Mouse (Mus musculus): ENCODE results near the gene Adamtsl2. TPM values are rescaled to one million over a fixed set of nuclear protein-coding genes. Genes with fewer than 3 reads are reported as not detected.

The Adamtsl2 gene
- polyA plus RNA-seq, 1 experiment from 2014 or later: 10.1 TPM

DNA sequence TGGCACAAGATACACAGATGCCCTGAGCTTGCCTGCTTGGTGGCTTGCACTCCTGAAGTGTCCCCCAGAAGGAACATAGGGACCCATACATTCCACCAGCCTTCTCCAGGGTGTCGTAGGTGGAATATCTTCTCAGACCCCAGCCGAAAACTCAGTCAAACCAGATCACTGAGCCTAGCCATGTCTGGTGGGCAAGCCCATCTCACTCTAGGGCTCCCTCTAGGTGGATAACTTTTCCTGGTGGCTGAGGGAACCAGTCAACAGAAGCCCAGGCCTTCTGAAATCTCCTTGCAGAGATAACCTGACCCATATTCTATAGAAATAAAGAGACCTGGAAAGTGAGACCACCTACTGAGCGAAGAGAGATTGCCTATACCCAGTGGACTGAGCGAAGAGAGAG, 43.9 kb downstream of the Adamtsl2 start:
- Histone ChIP-seq H3K4me3 (no peak overlapping the region), H3K9me3 (no peaks in the 10 kb centered on the region), H3K9ac (no peak overlapping the region), H3K36me3 (replicated peaks) (no peaks in the 10 kb centered on the region), H3K27me3 (replicated peaks) (no peaks in the 10 kb centered on the region), H3K4me1 (peaks cover 15% of the 10 kb centered on the region), H3K27ac (no peak overlapping the region), H3K4me2 (no peak overlapping the region)
- ATAC-seq (replicated peaks): no peak
- WGBS: 91% methylated on average over 4 of the region's 4 CpGs

DNA sequence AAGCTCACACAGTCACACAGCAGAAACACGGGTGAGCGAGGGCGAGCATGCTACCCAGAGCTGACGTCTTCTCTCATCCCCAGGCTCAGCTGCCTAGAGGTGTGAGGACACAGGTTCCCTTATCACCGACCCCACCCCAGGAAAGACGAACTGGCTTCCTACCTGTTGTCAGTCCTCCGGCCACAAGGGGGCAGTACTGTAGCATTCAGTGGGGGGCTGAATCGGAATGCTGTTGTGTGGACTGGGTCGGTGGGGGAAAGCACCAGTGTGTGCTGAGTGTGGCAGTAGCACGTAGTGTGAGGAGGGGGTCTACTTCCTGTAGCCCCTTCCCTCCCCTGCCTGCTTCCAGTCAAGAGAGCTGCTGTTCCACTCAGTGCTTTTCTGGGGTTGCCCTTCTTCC, 46.8 kb downstream of the Adamtsl2 start:
- Histone ChIP-seq H3K27me3 (replicated peaks) (no peaks in the 10 kb centered on the region), H3K4me2 (no peak overlapping the region), H3K4me1 (peaks cover 15% of the 10 kb centered on the region), H3K27ac (no peak overlapping the region), H3K9ac (no peak overlapping the region), H3K4me3 (no peak overlapping the region), H3K36me3 (replicated peaks) (no peaks in the 10 kb centered on the region), H3K9me3 (no peaks in the 10 kb centered on the region)
- WGBS: 42% methylated on average over 10 of the region's 10 CpGs
- no peak for ATAC-seq (replicated peaks)

DNA sequence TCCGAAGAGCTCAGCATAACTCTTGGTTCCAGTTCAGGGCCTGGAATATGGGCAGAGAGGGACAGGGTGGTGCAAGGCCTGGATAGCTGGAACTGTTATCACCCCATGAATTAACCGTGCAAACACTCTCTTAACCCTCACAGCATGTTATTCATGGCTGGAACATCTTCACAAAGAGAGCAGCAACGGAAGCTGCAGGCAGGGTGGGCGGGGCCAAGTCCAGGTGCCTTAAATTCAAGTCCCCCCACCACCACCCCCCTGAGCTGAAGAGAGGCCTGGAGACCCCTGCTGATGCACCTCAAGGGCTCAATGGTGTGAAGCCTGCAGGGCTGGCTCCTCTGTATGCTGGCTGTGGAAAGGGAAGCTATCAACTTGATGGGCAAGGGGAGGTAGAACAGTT, 47.3 kb downstream of the Adamtsl2 start:
- no peak overlapping the region for H3K4me2 ChIP-seq
- H3K27ac ChIP-seq: no peak overlapping the region
- H3K27me3 ChIP-seq (replicated peaks): no peaks in the 10 kb centered on the region

DNA sequence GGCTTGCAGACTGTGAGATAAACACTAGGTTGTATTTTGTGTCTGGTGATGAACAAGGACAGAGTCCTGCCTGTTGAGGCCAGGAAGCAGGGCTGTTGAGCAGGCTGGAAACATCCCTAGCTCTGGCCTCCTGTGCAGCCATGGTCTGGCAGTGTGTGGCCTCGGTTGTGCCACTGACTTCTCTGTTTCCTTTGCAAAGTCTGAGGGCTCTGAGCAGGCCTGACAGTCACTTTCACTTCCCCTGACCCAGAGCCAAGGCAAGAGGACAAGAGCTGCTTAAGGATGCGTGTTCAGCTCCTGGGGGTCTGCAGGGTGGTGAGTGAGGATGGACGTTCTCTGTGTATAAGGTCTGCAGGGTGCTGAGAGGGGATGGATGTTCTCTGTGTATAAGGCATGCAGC, 49.8 kb downstream of the Adamtsl2 start:
- Histone ChIP-seq H3K9me3 (no peaks in the 10 kb centered on the region), H3K4me3 (no peak overlapping the region), H3K27me3 (replicated peaks) (no peaks in the 10 kb centered on the region), H3K36me3 (replicated peaks) (no peaks in the 10 kb centered on the region), H3K4me1 (no peaks in the 10 kb centered on the region), H3K9ac (no peak overlapping the region), H3K4me2 (no peak overlapping the region), H3K27ac (no peak overlapping the region)
- 63% methylated on average over 3 of the region's 3 CpGs for WGBS
- ATAC-seq (replicated peaks): no peak

More for the DNA sequence above, 47.3 kb downstream of the Adamtsl2 start:
- peaks cover 14% of the 10 kb centered on the region for H3K4me1 ChIP-seq
- H3K36me3 ChIP-seq (replicated peaks): no peaks in the 10 kb centered on the region
- 51% methylated on average over 4 of the region's 4 CpGs for WGBS
- no peak overlapping the region for H3K4me3 ChIP-seq
- no peak overlapping the region for H3K9ac ChIP-seq
- H3K9me3 ChIP-seq: no peaks in the 10 kb centered on the region
- no peak for ATAC-seq (replicated peaks)

DNA sequence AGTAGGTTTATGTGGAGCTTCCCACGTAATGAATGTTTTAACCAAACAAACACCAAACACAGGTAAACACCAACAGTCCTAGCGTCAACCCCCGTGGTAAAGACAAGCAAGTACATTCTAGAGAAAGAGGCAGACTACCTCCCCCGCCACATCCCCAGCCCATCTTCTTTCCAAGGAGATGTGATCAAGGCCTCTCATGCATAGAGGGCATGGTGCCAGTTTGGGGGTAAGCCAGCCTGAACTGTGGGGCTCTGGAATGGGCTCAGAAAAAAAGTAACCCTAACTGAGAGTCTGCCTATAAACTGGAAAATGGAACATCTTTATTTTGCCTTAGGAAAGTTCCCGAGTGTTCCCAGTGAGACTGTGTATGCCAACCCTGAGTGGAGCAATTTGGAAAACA, 56.8 kb downstream of the Adamtsl2 start:
- no peak for ATAC-seq (replicated peaks)
- 84% methylated on average over 5 of the region's 5 CpGs for WGBS

DNA sequence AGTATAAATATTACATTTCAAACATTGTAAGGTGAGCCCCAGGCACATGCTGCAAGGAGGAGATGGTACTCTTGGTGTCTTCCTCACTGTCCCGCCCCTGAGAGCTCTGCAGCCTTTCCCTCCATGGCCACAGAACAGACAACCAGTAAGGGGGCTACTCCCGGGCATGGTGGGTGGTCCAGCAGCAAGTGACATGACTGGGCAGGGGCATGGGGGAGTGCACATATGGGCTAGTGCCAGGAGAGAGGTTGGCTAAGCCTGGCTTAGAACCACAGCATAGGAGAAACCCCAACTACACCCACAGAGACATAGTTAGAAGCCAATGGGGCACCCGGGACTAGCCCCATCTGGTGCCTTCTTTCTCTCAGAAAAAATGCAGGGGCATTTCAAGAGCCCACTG, 57.2 kb downstream of the Adamtsl2 start:
- Histone ChIP-seq H3K9ac (no peak overlapping the region), H3K4me1 (no peaks in the 10 kb centered on the region), H3K27ac (no peak overlapping the region), H3K27me3 (replicated peaks) (peaks cover 2% of the 10 kb centered on the region; the same call in 1 of the 2 replicates), H3K9me3 (no peaks in the 10 kb centered on the region), H3K4me3 (no peak overlapping the region), H3K4me2 (no peak overlapping the region), H3K36me3 (replicated peaks) (no peaks in the 10 kb centered on the region)
- 78% methylated on average over 3 of the region's 3 CpGs for WGBS
- ATAC-seq (replicated peaks): no peak

More for the DNA sequence above, 56.8 kb downstream of the Adamtsl2 start:
- H3K4me1 ChIP-seq: no peaks in the 10 kb centered on the region
- no peaks in the 10 kb centered on the region for H3K27me3 ChIP-seq (replicated peaks)
- H3K27ac ChIP-seq: no peak overlapping the region
- H3K9me3 ChIP-seq: no peaks in the 10 kb centered on the region
- no peaks in the 10 kb centered on the region for H3K36me3 ChIP-seq (replicated peaks)
- H3K4me2 ChIP-seq: no peak overlapping the region
- H3K4me3 ChIP-seq: no peak overlapping the region
- H3K9ac ChIP-seq: no peak overlapping the region

DNA sequence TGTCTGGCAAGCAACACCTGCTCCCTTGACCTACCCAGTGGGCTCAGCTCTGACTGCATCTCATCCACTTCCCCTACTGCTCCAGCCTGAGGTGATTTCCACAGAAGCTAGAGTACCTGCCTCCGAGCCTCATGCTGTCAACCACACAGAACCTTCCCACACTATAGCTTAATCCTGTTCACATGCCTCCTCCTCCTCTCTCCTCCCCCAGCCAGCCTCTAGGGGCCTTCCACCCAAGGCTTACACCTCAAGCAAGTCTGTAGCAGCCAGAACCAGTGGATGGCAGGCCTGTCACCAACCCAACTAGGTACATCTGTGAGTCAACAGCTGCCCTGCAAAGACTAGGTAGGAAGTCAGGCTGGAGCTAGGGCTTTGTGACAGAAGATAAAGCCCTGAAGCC, 57.6 kb downstream of the Adamtsl2 start:
- Histone ChIP-seq H3K9ac (no peak overlapping the region), H3K4me2 (no peak overlapping the region), H3K36me3 (replicated peaks) (no peaks in the 10 kb centered on the region), H3K4me3 (no peak overlapping the region), H3K27ac (no peak overlapping the region), H3K4me1 (peaks cover under 1% of the 10 kb centered on the region), H3K27me3 (replicated peaks) (peaks cover 6% of the 10 kb centered on the region), H3K9me3 (no peaks in the 10 kb centered on the region)
- 72% methylated on average over 1 of the region's 1 CpGs for WGBS
- no peak for ATAC-seq (replicated peaks)

DNA sequence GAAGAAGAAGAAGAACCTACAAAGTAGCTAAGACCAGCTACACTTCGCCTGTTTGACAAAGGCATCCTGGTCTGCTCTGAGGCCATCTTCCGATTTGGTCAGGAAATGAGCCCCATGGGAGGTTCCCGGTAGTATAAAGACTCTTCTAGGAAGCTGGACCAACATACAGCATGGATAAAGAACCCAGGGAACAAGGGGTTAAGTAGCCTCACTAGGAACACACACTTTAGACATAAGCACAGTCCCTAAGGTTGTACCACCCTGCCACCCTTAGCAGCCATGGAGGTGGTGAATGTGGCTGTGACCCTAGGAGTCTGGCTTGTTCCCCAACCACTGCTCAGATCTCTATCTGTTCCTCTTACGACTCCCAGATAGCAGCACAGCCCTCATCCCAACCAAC, 59.2 kb downstream of the Adamtsl2 start:
- Histone ChIP-seq H3K36me3 (replicated peaks) (no peaks in the 10 kb centered on the region), H3K9me3 (no peaks in the 10 kb centered on the region), H3K27ac (no peak overlapping the region), H3K27me3 (replicated peaks) (peaks cover 10% of the 10 kb centered on the region), H3K4me1 (peaks cover 10% of the 10 kb centered on the region), H3K4me2 (no peak overlapping the region), H3K9ac (no peak overlapping the region), H3K4me3 (no peak overlapping the region)
- WGBS: 71% methylated on average over 4 of the region's 4 CpGs
- no peak for ATAC-seq (replicated peaks)

DNA sequence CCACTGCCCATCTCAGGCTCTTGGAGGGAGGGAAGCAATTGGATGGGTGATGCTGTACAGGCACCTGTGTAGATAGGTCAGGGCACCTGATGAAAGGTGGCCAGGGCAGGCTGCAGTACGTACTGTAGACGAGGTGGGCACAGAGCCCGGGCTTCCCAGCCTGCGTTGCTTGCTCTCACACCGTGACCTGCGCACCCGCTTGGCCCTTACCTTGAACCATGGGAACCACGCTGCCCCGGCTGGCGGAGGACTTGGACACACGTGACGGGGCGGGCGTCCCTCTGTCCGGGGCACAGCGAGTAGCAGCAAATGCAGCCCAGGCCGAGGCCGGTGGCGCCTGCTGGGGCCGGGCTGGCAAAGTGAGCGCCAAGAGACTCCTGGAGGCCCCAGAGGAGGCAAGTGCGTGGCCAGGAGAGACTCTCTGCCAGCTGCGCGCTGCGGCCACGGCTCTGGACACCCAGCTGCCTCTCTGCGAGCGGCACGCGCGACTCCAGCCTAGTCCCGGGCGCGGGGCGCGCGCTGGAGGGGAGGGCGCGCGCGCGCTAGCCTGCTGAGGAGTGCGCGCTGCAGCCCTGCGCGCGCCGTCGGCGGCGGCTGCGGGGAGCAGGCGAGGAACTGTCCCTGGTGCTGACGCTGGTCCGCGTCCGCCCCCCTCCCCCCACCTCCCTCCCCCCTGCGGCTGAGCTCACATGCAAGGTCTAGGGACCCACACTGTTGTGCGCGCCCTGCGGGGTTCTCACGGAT, 62.9 kb downstream of the Adamtsl2 start, which contains the start of gene Fam163b:
Gene Fam163b (minus strand): TSS at position 542 of the 744 bp plus-strand sequence.
- Histone ChIP-seq H3K4me2 (peak within 1 kb of the TSS; percentile 93), H3K27me3 (replicated peaks) (peaks cover 10% of the 10 kb centered on the region), H3K4me3 (peak within 1 kb of the TSS; percentile 53), H3K4me1 (peaks cover 10% of the 10 kb centered on the region), H3K9me3 (no peaks in the 10 kb centered on the region), H3K9ac (peak within 1 kb of the TSS; percentile 58), H3K36me3 (replicated peaks) (no peaks in the 10 kb centered on the region), H3K27ac (no peak within 1 kb of the TSS)
- ATAC-seq (replicated peaks): peak; percentile 81
- WGBS: under 1% methylated on average over 62 of the region's 62 CpGs

DNA sequence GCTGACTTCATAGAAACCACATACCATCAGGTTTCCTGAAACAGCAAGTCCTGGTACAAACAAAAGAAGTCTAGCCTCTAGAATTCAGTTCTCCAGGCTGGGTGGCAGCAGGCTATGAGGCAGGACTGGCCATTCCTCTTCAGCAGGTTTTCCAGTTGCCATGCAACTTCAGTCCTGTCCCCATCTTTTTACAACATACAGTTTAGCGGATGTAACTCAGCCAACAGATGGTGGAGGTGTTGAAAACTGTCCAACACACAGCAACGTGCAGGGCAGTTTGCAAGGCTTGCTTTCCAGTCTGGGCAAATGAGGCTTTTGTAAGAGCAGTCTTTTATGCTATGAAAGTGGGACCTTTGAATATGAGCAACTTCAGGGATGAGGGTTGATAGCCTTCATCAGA, 65.8 kb downstream of the Adamtsl2 start:
- no peak overlapping the region for H3K4me2 ChIP-seq
- H3K4me1 ChIP-seq: peaks cover 16% of the 10 kb centered on the region
- no peak for ATAC-seq (replicated peaks)
- H3K36me3 ChIP-seq (replicated peaks): no peaks in the 10 kb centered on the region
- H3K27me3 ChIP-seq (replicated peaks): peaks cover 10% of the 10 kb centered on the region
- no peak overlapping the region for H3K27ac ChIP-seq
- WGBS: 68% methylated on average over 2 of the region's 2 CpGs
- no peak overlapping the region for H3K4me3 ChIP-seq
- H3K9me3 ChIP-seq: no peaks in the 10 kb centered on the region
- no peak overlapping the region for H3K9ac ChIP-seq

DNA sequence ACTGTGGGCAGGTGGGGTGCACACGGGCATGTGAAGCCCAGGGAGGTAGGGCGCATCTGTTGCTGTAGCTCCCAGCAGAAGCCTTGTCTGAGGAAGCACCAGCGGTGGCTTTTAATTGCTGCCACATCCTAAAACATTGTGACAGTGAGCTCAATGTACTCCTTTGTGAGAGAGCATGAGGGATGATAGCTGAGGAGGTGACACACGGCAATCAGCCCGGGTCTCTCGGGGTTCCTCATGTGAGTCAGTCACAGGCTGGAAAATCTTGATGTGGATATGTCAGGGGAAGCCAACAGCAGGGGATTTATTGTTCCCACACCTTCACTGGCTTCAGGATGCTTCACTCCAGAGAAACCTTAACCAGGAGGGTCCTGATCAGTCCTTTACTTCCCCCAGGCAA, 67.7 kb downstream of the Adamtsl2 start:
- peaks cover 15% of the 10 kb centered on the region for H3K4me1 ChIP-seq
- no peaks in the 10 kb centered on the region for H3K36me3 ChIP-seq (replicated peaks)
- H3K27ac ChIP-seq: no peak overlapping the region
- WGBS: 79% methylated on average over 6 of the region's 6 CpGs
- no peak for ATAC-seq (replicated peaks)
- no peak overlapping the region for H3K4me2 ChIP-seq
- peaks cover 4% of the 10 kb centered on the region; the same call in 1 of the 2 replicates for H3K27me3 ChIP-seq (replicated peaks)
- H3K9ac ChIP-seq: no peak overlapping the region
- H3K9me3 ChIP-seq: no peaks in the 10 kb centered on the region
- no peak overlapping the region for H3K4me3 ChIP-seq

DNA sequence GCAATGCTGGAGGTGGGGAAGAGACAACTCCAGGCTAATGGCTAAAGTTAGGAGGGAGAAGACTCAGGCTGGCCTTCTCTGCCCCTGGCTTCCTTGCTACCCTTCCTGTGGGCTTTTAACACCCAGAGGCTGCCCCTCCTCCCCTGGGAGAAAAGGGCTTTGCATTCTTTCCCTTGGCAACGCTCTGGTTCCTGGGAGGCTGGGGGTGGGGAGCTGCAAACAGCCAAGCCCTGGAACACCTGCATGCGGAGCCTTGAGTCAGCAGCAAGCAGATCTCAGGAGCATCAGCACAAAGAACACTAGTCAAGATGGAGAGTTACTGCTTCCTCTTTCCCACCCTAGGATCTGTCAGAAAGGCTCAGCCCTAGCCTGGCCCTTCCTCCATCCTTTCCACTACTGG, 70.3 kb downstream of the Adamtsl2 start:
- H3K4me3 ChIP-seq: no peak overlapping the region
- no peaks in the 10 kb centered on the region for H3K9me3 ChIP-seq
- no peak overlapping the region for H3K27ac ChIP-seq
- H3K9ac ChIP-seq: no peak overlapping the region
- ATAC-seq (replicated peaks): no peak
- WGBS: 6% methylated on average over 2 of the region's 2 CpGs
- no peak overlapping the region for H3K4me2 ChIP-seq
- H3K4me1 ChIP-seq: peaks cover 6% of the 10 kb centered on the region; the same call in 1 of the 2 replicates
- no peaks in the 10 kb centered on the region for H3K27me3 ChIP-seq (replicated peaks)
- no peaks in the 10 kb centered on the region for H3K36me3 ChIP-seq (replicated peaks)
